Mouse (Mus musculus): ENCODE data around the gene Olfr967. TPM values are rescaled to one million over a fixed set of nuclear protein-coding genes. Genes with fewer than 3 reads are reported as not detected.
"Not testable (repeated sequence)": the region's sequence is repeated elsewhere in the genome, so short reads cannot be mapped to it uniquely, and the experiment has no call there.

The Olfr967 gene
- polyA plus RNA-seq (2015; fragmentation: Nextera tagmentation; extraction: Ambion mirVana) = not detected in 2 replicates

DNA sequence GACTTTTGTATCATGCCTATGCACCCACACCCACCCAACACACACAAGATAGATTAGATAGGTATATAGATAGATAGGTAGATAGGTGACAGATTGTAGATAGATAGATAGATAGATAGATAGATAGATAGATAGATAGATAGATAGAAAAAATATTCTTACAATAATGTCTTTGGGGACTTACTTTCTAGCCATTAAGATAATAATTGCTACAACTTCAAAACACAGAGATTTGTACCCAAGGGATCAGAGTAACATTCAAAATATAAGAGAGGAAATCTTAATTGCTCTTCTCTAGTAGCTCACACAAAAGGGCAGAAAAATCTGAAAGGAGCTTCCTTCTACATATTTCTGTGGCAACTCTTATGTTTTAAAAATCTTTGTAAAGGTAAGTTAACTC, at the start of gene Olfr967:
Gene Olfr967, plus strand, starts transcription at position 301 of the 400 bp plus-strand sequence.
- Histone ChIP-seq H3K4me1 (no peaks in the 10 kb centered on the region), H3K9ac (no peak within 1 kb of the TSS), H3K4me2 (no peak within 1 kb of the TSS), H3K4me3 (no peak within 1 kb of the TSS), H3K9me3 (no peaks in the 10 kb centered on the region), H3K27me3 (no peaks in the 10 kb centered on the region), H3K36me3 (no peaks in the 10 kb centered on the region), H3K27ac (no peak within 1 kb of the TSS)
- ATAC-seq (ENCODE audit: insufficient number of reproducible peaks, low FRiP score, low TSS enrichment, low read depth) = no peak

- H3K4me2 ChIP-seq; H3K27ac ChIP-seq; ATAC-seq (ENCODE audit: insufficient number of reproducible peaks, low FRiP score, low TSS enrichment, low read depth); H3K9ac ChIP-seq; H3K9me3 ChIP-seq; H3K27me3 ChIP-seq; H3K36me3 ChIP-seq; H3K4me3 ChIP-seq; H3K4me1 ChIP-seq: not testable (repeated sequence)
- WGBS = 82% methylated on average over 8 of the region's 8 CpGs
Measured at GRCm38 (mm10) chr9:39701123-39701522, 44.9 kb upstream of the Olfr967 start.

DNA sequence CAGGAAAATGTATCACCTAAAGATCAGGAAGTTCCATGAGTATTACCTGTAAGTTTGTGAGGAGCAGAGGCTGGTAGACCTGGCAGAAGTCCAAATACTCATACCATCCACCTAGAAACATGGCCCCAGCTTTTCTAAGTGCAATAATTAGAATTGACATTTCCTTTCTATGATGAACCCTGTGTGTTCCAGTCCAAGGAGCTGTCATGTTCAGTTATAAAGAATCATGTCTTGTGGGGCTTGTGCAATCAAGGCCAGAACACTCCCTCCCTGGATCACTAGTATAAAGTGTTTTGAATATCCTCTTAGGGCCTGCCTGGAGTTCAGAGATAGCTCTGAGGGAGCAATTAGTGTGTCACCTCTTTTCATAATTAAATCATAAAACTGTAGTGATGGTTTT, 39.0 kb upstream of the Olfr967 start, which contains the start of gene Olfr149:
Gene Olfr149, minus strand, starts transcription at position 101 of the 400 bp plus-strand sequence.
- no peak for ATAC-seq (ENCODE audit: insufficient number of reproducible peaks, low FRiP score, low TSS enrichment, low read depth)
- H3K27ac ChIP-seq = no peak within 1 kb of the TSS

DNA sequence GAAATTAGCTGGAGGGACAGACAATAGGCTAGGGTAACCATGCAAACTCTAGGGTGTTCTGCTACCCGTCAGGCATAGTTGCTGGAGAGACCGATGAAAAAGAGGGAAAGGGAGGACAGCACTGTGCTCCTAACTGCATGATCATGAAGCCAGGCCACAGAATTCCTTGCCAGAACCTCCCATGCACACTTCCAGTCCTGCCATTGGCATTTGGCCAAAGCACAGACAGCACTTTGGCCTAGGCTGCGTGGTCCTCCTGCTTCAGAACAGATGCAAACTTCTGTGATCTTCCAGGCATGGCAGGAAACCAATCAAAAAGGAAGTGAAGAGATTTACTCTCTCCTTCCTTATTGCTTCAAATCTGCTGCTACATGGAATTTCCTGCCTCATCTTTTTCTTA, 37.1 kb upstream of the Olfr967 start:
- Histone ChIP-seq H3K4me2 (no peak overlapping the region), H3K9ac (no peak overlapping the region), H3K4me3 (no peak overlapping the region), H3K27ac (no peak overlapping the region), H3K36me3 (no peaks in the 10 kb centered on the region), H3K27me3 (no peaks in the 10 kb centered on the region), H3K4me1 (no peaks in the 10 kb centered on the region), H3K9me3 (no peaks in the 10 kb centered on the region)
- ATAC-seq (ENCODE audit: insufficient number of reproducible peaks, low FRiP score, low TSS enrichment, low read depth) = no peak
- 50% methylated on average over 3 of the region's 3 CpGs for WGBS

More for the DNA sequence above, 39.0 kb upstream of the Olfr967 start, which contains the start of gene Olfr149:
- Histone ChIP-seq H3K27me3 (no peaks in the 10 kb centered on the region), H3K4me1 (no peaks in the 10 kb centered on the region), H3K9me3 (no peaks in the 10 kb centered on the region), H3K36me3 (no peaks in the 10 kb centered on the region), H3K4me3 (no peak within 1 kb of the TSS), H3K9ac (no peak within 1 kb of the TSS), H3K4me2 (no peak within 1 kb of the TSS)

DNA sequence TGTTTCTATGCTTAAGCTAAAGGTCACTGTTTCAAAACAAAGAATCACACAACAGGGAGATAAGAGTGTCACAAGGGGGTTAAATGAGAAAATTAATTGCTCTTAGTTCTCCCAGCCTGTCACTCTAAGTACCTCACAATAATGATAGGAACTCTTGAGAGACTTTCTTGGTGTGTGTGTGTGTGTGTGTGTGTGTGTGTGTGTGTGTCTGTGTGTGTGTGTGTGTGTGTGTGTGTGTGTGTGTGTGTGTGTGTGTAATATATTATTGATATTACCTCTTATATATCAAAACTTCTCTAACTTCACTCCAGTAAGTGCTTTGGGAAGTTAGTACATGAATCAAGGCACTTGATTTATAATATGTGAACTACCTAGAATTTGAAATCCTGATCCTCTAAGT, 35.0 kb upstream of the Olfr967 start, which contains the start of gene Olfr965:
Gene Olfr965, plus strand, starts transcription at position 301 of the 400 bp plus-strand sequence.
- H3K4me3 ChIP-seq = no peak within 1 kb of the TSS
- no peaks in the 10 kb centered on the region for H3K36me3 ChIP-seq
- H3K27ac ChIP-seq = no peak within 1 kb of the TSS
- H3K9me3 ChIP-seq = no peaks in the 10 kb centered on the region
- no peaks in the 10 kb centered on the region for H3K4me1 ChIP-seq
- H3K9ac ChIP-seq = no peak within 1 kb of the TSS
- no peaks in the 10 kb centered on the region for H3K27me3 ChIP-seq
- no peak for ATAC-seq (ENCODE audit: insufficient number of reproducible peaks, low FRiP score, low TSS enrichment, low read depth)
- no peak within 1 kb of the TSS for H3K4me2 ChIP-seq

GRCm38 (mm10) chr9:39730678-39731077, 15.4 kb upstream of the Olfr967 start, which contains the start of gene Olfr150:
Gene Olfr150 (plus strand): TSS chr9:39730978.
- no peaks in the 10 kb centered on the region for H3K9me3 ChIP-seq
- no peak within 1 kb of the TSS for H3K4me3 ChIP-seq
- H3K4me1 ChIP-seq = no peaks in the 10 kb centered on the region
- ATAC-seq (ENCODE audit: insufficient number of reproducible peaks, low FRiP score, low TSS enrichment, low read depth) = no peak
- no peaks in the 10 kb centered on the region for H3K36me3 ChIP-seq
- H3K27ac ChIP-seq = no peak within 1 kb of the TSS
- no peaks in the 10 kb centered on the region for H3K27me3 ChIP-seq
- no peak within 1 kb of the TSS for H3K9ac ChIP-seq
- no peak within 1 kb of the TSS for H3K4me2 ChIP-seq

GRCm38 (mm10) chr9:39740741-39741140, 5.3 kb upstream of the Olfr967 start:
- 91% methylated on average over 1 of the region's 1 CpGs for WGBS
- Histone ChIP-seq H3K36me3 (no peaks in the 10 kb centered on the region), H3K4me3 (no peak overlapping the region), H3K4me1 (no peaks in the 10 kb centered on the region), H3K27me3 (no peaks in the 10 kb centered on the region), H3K4me2 (no peak overlapping the region), H3K9me3 (no peaks in the 10 kb centered on the region), H3K27ac (no peak overlapping the region), H3K9ac (no peak overlapping the region)
- ATAC-seq (ENCODE audit: insufficient number of reproducible peaks, low FRiP score, low TSS enrichment, low read depth) = no peak

DNA sequence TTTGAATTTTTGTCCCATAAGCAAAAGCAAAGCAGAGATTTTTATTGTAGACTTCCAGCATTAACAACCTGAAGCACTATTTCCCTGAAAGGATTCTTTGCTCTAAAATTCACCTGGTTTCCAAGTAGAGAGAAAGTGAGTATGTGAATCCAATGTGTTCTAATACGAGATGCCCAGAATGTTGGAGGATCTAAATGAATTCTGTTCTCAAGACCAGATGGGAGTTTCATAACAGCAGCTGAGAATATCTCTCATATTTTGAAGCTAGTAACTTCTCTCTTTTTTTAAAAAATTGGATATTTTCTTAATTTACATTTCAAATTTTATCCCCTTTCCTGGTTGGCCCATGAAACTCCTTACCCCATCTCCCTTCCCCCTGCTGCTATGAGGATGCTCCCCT, 379 bp downstream of the Olfr967 start:
- ATAC-seq (ENCODE audit: insufficient number of reproducible peaks, low FRiP score, low TSS enrichment, low read depth) = no peak
- 86% methylated on average over 1 of the region's 1 CpGs for WGBS
- no peak overlapping the region for H3K4me3 ChIP-seq

DNA sequence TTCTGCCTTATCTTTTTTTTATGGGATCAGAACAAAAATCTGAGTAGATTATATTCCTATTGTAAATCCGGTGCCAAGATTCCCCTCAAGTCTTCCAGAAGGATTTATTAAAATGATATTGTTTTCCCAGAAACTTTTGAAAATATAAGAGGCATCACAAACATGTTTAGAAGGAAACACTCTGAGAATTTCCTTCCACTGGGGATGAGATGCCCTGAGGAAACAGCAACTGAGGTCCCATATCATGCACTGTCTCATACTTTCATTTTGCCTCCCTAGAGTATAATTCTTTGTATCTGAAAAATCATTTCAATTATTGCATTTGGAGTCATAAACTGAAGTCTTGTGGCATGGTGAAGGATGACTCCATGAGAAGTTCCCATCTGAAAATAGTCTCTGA, 37.1 kb downstream of the Olfr967 start, which contains the start of gene Olfr968:
Gene Olfr968, minus strand, starts transcription at position 101 of the 400 bp plus-strand sequence.
- Histone ChIP-seq H3K27ac (no peak within 1 kb of the TSS), H3K9me3 (no peaks in the 10 kb centered on the region), H3K27me3 (no peaks in the 10 kb centered on the region), H3K36me3 (no peaks in the 10 kb centered on the region), H3K4me1 (no peaks in the 10 kb centered on the region), H3K4me3 (no peak within 1 kb of the TSS), H3K9ac (no peak within 1 kb of the TSS), H3K4me2 (no peak within 1 kb of the TSS)
- WGBS = 84% methylated on average over 1 of the region's 1 CpGs
- no peak for ATAC-seq (ENCODE audit: insufficient number of reproducible peaks, low FRiP score, low TSS enrichment, low read depth)

More for the DNA sequence above, 379 bp downstream of the Olfr967 start:
- Histone ChIP-seq H3K27me3 (no peaks in the 10 kb centered on the region), H3K4me1 (no peaks in the 10 kb centered on the region), H3K9me3 (no peaks in the 10 kb centered on the region), H3K27ac (no peak overlapping the region), H3K36me3 (no peaks in the 10 kb centered on the region), H3K4me2 (no peak overlapping the region), H3K9ac (no peak overlapping the region)

DNA sequence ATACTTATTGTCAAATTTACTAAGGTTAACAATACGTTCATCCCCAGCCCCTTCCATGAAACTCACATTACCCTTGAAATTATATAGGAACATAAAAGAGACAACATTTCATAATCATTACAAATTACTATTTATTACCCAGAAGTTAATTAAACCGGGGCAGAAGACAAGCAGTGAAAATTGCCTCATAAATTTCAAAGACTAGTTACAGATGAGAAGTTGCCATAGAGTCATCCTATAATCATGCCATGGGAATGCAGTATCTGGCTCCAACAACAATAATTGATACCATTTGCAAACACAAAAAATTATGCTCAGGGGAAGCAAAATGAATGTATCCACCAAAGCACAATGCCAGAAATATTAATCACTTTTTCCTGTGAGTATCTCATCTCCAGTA, 44.5 kb downstream of the Olfr967 start, which contains the start of gene Olfr969:
Gene Olfr969, plus strand, starts transcription at position 388 of the 400 bp plus-strand sequence.
- H3K36me3 ChIP-seq = no peaks in the 10 kb centered on the region
- H3K27ac ChIP-seq = no peak within 1 kb of the TSS
- ATAC-seq (ENCODE audit: insufficient number of reproducible peaks, low FRiP score, low TSS enrichment, low read depth) = no peak
- H3K9ac ChIP-seq = no peak within 1 kb of the TSS
- no peak within 1 kb of the TSS for H3K4me2 ChIP-seq
- 48% methylated on average over 2 of the region's 2 CpGs for WGBS
- H3K4me1 ChIP-seq = no peaks in the 10 kb centered on the region
- no peaks in the 10 kb centered on the region for H3K27me3 ChIP-seq
- no peak within 1 kb of the TSS for H3K4me3 ChIP-seq
- H3K9me3 ChIP-seq = no peaks in the 10 kb centered on the region

Other genes with a start within 250 kb of the Olfr967 start
- gene Olfr957, start 230.4 kb upstream of the Olfr967 start, polyA plus RNA-seq (2015; fragmentation: Nextera tagmentation; extraction: Ambion mirVana) = not detected in 2 replicates
- gene Olfr958, start 192.2 kb upstream of the Olfr967 start, polyA plus RNA-seq (2015; fragmentation: Nextera tagmentation; extraction: Ambion mirVana) = not detected in 2 replicates
- gene Olfr959, start 170.7 kb upstream of the Olfr967 start, polyA plus RNA-seq (2015; fragmentation: Nextera tagmentation; extraction: Ambion mirVana) = not detected in 2 replicates
- gene AW551984, start 141.8 kb upstream of the Olfr967 start, polyA plus RNA-seq (2015; fragmentation: Nextera tagmentation; extraction: Ambion mirVana) = 75.0 and 122 TPM in 2 replicates
- gene Olfr148, start 135.6 kb upstream of the Olfr967 start, polyA plus RNA-seq (2015; fragmentation: Nextera tagmentation; extraction: Ambion mirVana) = not detected in 2 replicates
- gene Olfr960, start 124.9 kb upstream of the Olfr967 start, polyA plus RNA-seq (2015; fragmentation: Nextera tagmentation; extraction: Ambion mirVana) = not detected in 2 replicates
- not detected in 2 replicates for gene Olfr961, start 101.2 kb upstream of the Olfr967 start, polyA plus RNA-seq (2015; fragmentation: Nextera tagmentation; extraction: Ambion mirVana)
- gene Olfr963, start 79.0 kb upstream of the Olfr967 start, polyA plus RNA-seq (2015; fragmentation: Nextera tagmentation; extraction: Ambion mirVana) = not detected in 2 replicates
- not detected in 2 replicates for gene Olfr149, start 39.1 kb upstream of the Olfr967 start, polyA plus RNA-seq (2015; fragmentation: Nextera tagmentation; extraction: Ambion mirVana)
- not detected in 2 replicates for gene Olfr965, start 34.9 kb upstream of the Olfr967 start, polyA plus RNA-seq (2015; fragmentation: Nextera tagmentation; extraction: Ambion mirVana)
- gene Olfr150, start 15.3 kb upstream of the Olfr967 start, polyA plus RNA-seq (2015; fragmentation: Nextera tagmentation; extraction: Ambion mirVana) = not detected in 2 replicates
- gene Olfr968, start 37.0 kb downstream of the Olfr967 start, polyA plus RNA-seq (2015; fragmentation: Nextera tagmentation; extraction: Ambion mirVana) = not detected in 2 replicates
- gene Olfr969, start 44.7 kb downstream of the Olfr967 start, polyA plus RNA-seq (2015; fragmentation: Nextera tagmentation; extraction: Ambion mirVana) = not detected in 2 replicates
- not detected in 2 replicates for gene Olfr970, start 62.6 kb downstream of the Olfr967 start, polyA plus RNA-seq (2015; fragmentation: Nextera tagmentation; extraction: Ambion mirVana)
- not detected in 2 replicates for gene Olfr971, start 90.6 kb downstream of the Olfr967 start, polyA plus RNA-seq (2015; fragmentation: Nextera tagmentation; extraction: Ambion mirVana)
- not detected in 2 replicates for gene Olfr972, start 120.2 kb downstream of the Olfr967 start, polyA plus RNA-seq (2015; fragmentation: Nextera tagmentation; extraction: Ambion mirVana)
- gene Olfr229, start 161.1 kb downstream of the Olfr967 start, polyA plus RNA-seq (2015; fragmentation: Nextera tagmentation; extraction: Ambion mirVana) = not detected in 2 replicates
- gene Olfr974, start 191.3 kb downstream of the Olfr967 start, polyA plus RNA-seq (2015; fragmentation: Nextera tagmentation; extraction: Ambion mirVana) = not detected in 2 replicates
- not detected in 2 replicates for gene Olfr975, start 205.8 kb downstream of the Olfr967 start, polyA plus RNA-seq (2015; fragmentation: Nextera tagmentation; extraction: Ambion mirVana)
- not detected in 2 replicates for gene Olfr976, start 214.9 kb downstream of the Olfr967 start, polyA plus RNA-seq (2015; fragmentation: Nextera tagmentation; extraction: Ambion mirVana)
- gene Olfr978, start 245.9 kb downstream of the Olfr967 start, polyA plus RNA-seq (2015; fragmentation: Nextera tagmentation; extraction: Ambion mirVana) = not detected in 2 replicates